Mouse (Mus musculus) C2C12 (cell line): Measurements from ENCODE around the gene Dmkn. TPM values are rescaled to one million over a fixed set of nuclear protein-coding genes. Genes with fewer than 3 reads are reported as not detected.
"Not testable (repeated sequence)": the region's sequence is repeated elsewhere in the genome, so short reads cannot be mapped to it uniquely, and the experiment has no call there.

ENCODE experiments used
- H3K27me3 ChIP-seq: one replicate; pipeline ENCODE4 v1.6.1; 2011; ENCODE audit not compliant: control insufficient read depth, insufficient read depth, insufficient read length
- H3K36me3 ChIP-seq: one replicate; pipeline ENCODE4 v1.6.1; 2011; ENCODE audit not compliant: control insufficient read depth, insufficient read depth
- H3K4me3 ChIP-seq: one replicate; pipeline ENCODE4 v1.5.1; 2011; ENCODE audit warnings: mild to moderate bottlenecking, control low read depth; ENCODE audit not compliant: poor library complexity, insufficient read depth, severe bottlenecking
- H3K79me2 ChIP-seq: one replicate; pipeline ENCODE4 v1.6.1; 2011; ENCODE audit not compliant: control insufficient read depth, insufficient read depth
- H3K79me3 ChIP-seq: one replicate; pipeline ENCODE4 v1.6.1; 2011; ENCODE audit warnings: low read depth, control low read depth
- H3ac ChIP-seq: one replicate; pipeline ENCODE3; 2011; ENCODE audit warnings: low read depth; ENCODE audit not compliant: control insufficient read depth, insufficient read length
- CEBPB ChIP-seq: IDR thresholded peaks from one replicate; pipeline ENCODE4 v1.6.1; 2011; ENCODE audit warnings: low read depth, mild to moderate bottlenecking, control low read depth, moderate library complexity
- CTCF ChIP-seq: IDR thresholded peaks from one replicate; pipeline ENCODE4 v1.5.1; 2011; ENCODE audit not compliant: control insufficient read depth, insufficient read depth, insufficient read length
- FOSL1 ChIP-seq: IDR thresholded peaks from one replicate; pipeline ENCODE4 v1.8.0; 2011; ENCODE audit warnings: mild to moderate bottlenecking, low read length; ENCODE audit not compliant: poor library complexity, insufficient read depth, severe bottlenecking
- MAX ChIP-seq: IDR thresholded peaks from one replicate; pipeline ENCODE4 v1.6.1; 2011; ENCODE audit warnings: mild to moderate bottlenecking, control low read depth
- MYOD1 ChIP-seq: IDR thresholded peaks from one replicate; pipeline ENCODE4 v1.6.1; 2011; ENCODE audit warnings: low read depth; ENCODE audit not compliant: control insufficient read depth, insufficient read length
- MYOG ChIP-seq: IDR thresholded peaks from one replicate; pipeline ENCODE4 v1.6.1; 2011; ENCODE audit not compliant: control insufficient read depth, insufficient read length; ENCODE audit errors: extremely low read depth
- USF1 ChIP-seq: IDR thresholded peaks from one replicate; pipeline ENCODE4 v1.6.1; 2011; ENCODE audit warnings: low read depth, mild to moderate bottlenecking, control low read depth, moderate library complexity
- polyA plus RNA-seq: library from polyadenylated mRNA; unstranded; fragments of >200 nt; fragmentation: generic; extraction: Trizol; gene quantifications from one replicate; pipeline ENCODE4 v1.2.1, GENCODE M21; 2012; ENCODE audit warnings: missing spikeins

The Dmkn gene
- polyA plus RNA-seq, 1 experiment = not detected

GRCm38 (mm10) chr7:30823675-30824074 is 60.1 kb downstream of the Dmkn start, which contains the start of gene Ffar2:
TSS of gene Ffar2 (minus strand) at chr7:30823775.
- H3K4me3 ChIP-seq = no peak within 1 kb of the TSS
- H3K27me3 ChIP-seq = peaks cover 28% of the 10 kb centered on the region
- no peaks in the 10 kb centered on the region for H3K36me3 ChIP-seq
- no peaks in the 10 kb centered on the region for H3K79me3 ChIP-seq
- no peaks in the 10 kb centered on the region for H3K79me2 ChIP-seq
- H3ac ChIP-seq = no peak within 1 kb of the TSS
- TF ChIP-seq MAX = no peak
- TF ChIP-seq MYOG = no peak
- no peak for TF ChIP-seq MYOD1
- no peak for TF ChIP-seq CTCF
- no peak for TF ChIP-seq USF1
- no peak for TF ChIP-seq FOSL1
- TF ChIP-seq CEBPB = no peak

- Histone ChIP-seq H3ac (no peak overlapping the region), H3K79me2 (no peaks in the 10 kb centered on the region), H3K27me3 (peaks cover 25% of the 10 kb centered on the region), H3K79me3 (no peaks in the 10 kb centered on the region), H3K4me3 (no peak overlapping the region), H3K36me3 (no peaks in the 10 kb centered on the region)
- no peak for TF ChIP-seq FOSL1
- TF ChIP-seq MYOD1 = no peak
- no peak for TF ChIP-seq USF1
- TF ChIP-seq MAX = no peak
- no peak for TF ChIP-seq MYOG
Observed at GRCm38 (mm10) chr7:30824306-30824705, 60.8 kb downstream of the Dmkn start.

GRCm38 (mm10) chr7:30826660-30827059 is 63.1 kb downstream of the Dmkn start:
- Histone ChIP-seq H3K79me3 (no peaks in the 10 kb centered on the region), H3K36me3 (no peaks in the 10 kb centered on the region), H3K79me2 (no peaks in the 10 kb centered on the region), H3ac (no peak overlapping the region), H3K27me3 (peaks cover 12% of the 10 kb centered on the region), H3K4me3 (no peak overlapping the region)
- no peak for TF ChIP-seq CTCF
- no peak for TF ChIP-seq CEBPB
- TF ChIP-seq USF1 = no peak
- TF ChIP-seq FOSL1 = no peak
- TF ChIP-seq MYOD1 = no peak
- TF ChIP-seq MYOG = no peak
- no peak for TF ChIP-seq MAX

- not testable (repeated sequence) for H3ac ChIP-seq, H3K27me3 ChIP-seq, H3K36me3 ChIP-seq, H3K79me2 ChIP-seq, H3K4me3 ChIP-seq, H3K79me3 ChIP-seq
Observed at GRCm38 (mm10) chr7:30828871-30829270, 65.3 kb downstream of the Dmkn start.

- H3K79me3 ChIP-seq = no peaks in the 10 kb centered on the region
- no peaks in the 10 kb centered on the region for H3K79me2 ChIP-seq
- H3K36me3 ChIP-seq = no peaks in the 10 kb centered on the region
- no peaks in the 10 kb centered on the region for H3K27me3 ChIP-seq
- no peak overlapping the region for H3K4me3 ChIP-seq
- H3ac ChIP-seq = no peak overlapping the region
- TF ChIP-seq CTCF (no peak), FOSL1 (no peak), USF1 (no peak), MAX (no peak), CEBPB (no peak), MYOG (no peak), MYOD1 (no peak)
Observed at GRCm38 (mm10) chr7:30829428-30829827, 65.9 kb downstream of the Dmkn start.

Other genes starting within 250 kb of the Dmkn start
- 2.4 TPM for gene Arhgap33, start 228.7 kb upstream of the Dmkn start, polyA plus RNA-seq
- gene Hspb6, start 211.6 kb upstream of the Dmkn start, polyA plus RNA-seq = 66.8 TPM
- 8.7 TPM for gene Proser3, start 211.5 kb upstream of the Dmkn start, polyA plus RNA-seq
- 38.4 TPM for gene Lin37, start 203.9 kb upstream of the Dmkn start, polyA plus RNA-seq
- 63.6 TPM for gene U2af1l4, start 200.5 kb upstream of the Dmkn start, polyA plus RNA-seq
- 0.73 TPM for gene Gm49396, start 200.4 kb upstream of the Dmkn start, polyA plus RNA-seq
- gene Psenen, start 200.1 kb upstream of the Dmkn start, polyA plus RNA-seq = 173 TPM
- gene Igflr1, start 198.3 kb upstream of the Dmkn start, polyA plus RNA-seq = 0.56 TPM
- gene Kmt2b, start 175.0 kb upstream of the Dmkn start, polyA plus RNA-seq = 14.4 TPM
- gene Zbtb32, start 164.8 kb upstream of the Dmkn start, polyA plus RNA-seq = 0.05 TPM
- gene Upk1a, start 150.9 kb upstream of the Dmkn start, polyA plus RNA-seq = 0.53 TPM
- 795 TPM for gene Cox6b1, start 137.6 kb upstream of the Dmkn start, polyA plus RNA-seq
- gene Etv2, start 127.9 kb upstream of the Dmkn start, polyA plus RNA-seq = not detected
- gene Rbm42, start 113.4 kb upstream of the Dmkn start, polyA plus RNA-seq = 110 TPM
- 25.9 TPM for gene Haus5, start 98.8 kb upstream of the Dmkn start, polyA plus RNA-seq
- gene Pmis2, start 92.2 kb upstream of the Dmkn start, polyA plus RNA-seq = not detected
- not detected for gene 2200002J24Rik, start 64.8 kb upstream of the Dmkn start, polyA plus RNA-seq
- gene Atp4a, start 51.5 kb upstream of the Dmkn start, polyA plus RNA-seq = not detected
- gene Tmem147, start 34.2 kb upstream of the Dmkn start, polyA plus RNA-seq = 168 TPM
- gene Gapdhs, start 20.1 kb upstream of the Dmkn start, polyA plus RNA-seq = not detected
- gene Sbsn, start 12.3 kb upstream of the Dmkn start, polyA plus RNA-seq = 3.6 TPM
- not detected for gene Krtdap, start 24.1 kb downstream of the Dmkn start, polyA plus RNA-seq
- not detected for gene Ffar2, start 60.0 kb downstream of the Dmkn start, polyA plus RNA-seq
- gene Ffar3, start 92.4 kb downstream of the Dmkn start, polyA plus RNA-seq = not detected
- gene Ffar1, start 97.8 kb downstream of the Dmkn start, polyA plus RNA-seq = not detected
- 0.01 TPM for gene Cd22, start 116.6 kb downstream of the Dmkn start, polyA plus RNA-seq
- gene Mag, start 151.1 kb downstream of the Dmkn start, polyA plus RNA-seq = 0.05 TPM
- not detected for gene Hamp2, start 160.9 kb downstream of the Dmkn start, polyA plus RNA-seq
- not detected for gene Hamp, start 180.3 kb downstream of the Dmkn start, polyA plus RNA-seq
- 86.1 TPM for gene Usf2, start 193.0 kb downstream of the Dmkn start, polyA plus RNA-seq
- gene Lsr, start 209.7 kb downstream of the Dmkn start, polyA plus RNA-seq = 0.04 TPM
- not detected for gene Fam187b, start 210.0 kb downstream of the Dmkn start, polyA plus RNA-seq